Mouse (Mus musculus): ENCODE results near the gene Zfp90.

Gene Zfp90

DNA sequence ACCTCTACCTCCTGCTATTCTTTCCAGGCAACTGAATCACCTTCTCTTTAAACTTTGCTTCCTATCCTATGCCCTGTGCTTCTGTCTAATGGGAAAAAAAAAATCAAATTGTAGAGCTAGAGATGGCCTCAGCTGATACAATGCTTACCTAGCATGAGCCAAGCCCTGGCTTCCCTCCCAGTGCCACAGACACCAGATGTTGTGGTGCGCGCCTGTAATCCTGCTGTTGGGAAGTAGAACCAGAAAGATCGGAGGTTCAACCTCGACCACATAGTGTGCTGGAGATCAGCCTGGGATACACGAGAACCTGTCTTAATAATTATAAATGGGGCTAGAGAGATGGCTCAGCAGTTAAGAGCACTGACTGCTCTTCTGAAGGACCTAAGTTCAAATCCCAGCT is 2.6 kb downstream of the Zfp90 start:
- in situ Hi-C loops (cut with MboI; ENCODE audit: low pct_unique_long_range_greater_than_20kb in 1 of 2, low sequenced_read_pairs in 2 of 2, unreplicated experiment in 1 of 2): loop anchor here (5.0 to 25.0 kb wide), 3 partner anchors 125 to 245 kb away; no protein-coding TSS in a partner anchor

DNA sequence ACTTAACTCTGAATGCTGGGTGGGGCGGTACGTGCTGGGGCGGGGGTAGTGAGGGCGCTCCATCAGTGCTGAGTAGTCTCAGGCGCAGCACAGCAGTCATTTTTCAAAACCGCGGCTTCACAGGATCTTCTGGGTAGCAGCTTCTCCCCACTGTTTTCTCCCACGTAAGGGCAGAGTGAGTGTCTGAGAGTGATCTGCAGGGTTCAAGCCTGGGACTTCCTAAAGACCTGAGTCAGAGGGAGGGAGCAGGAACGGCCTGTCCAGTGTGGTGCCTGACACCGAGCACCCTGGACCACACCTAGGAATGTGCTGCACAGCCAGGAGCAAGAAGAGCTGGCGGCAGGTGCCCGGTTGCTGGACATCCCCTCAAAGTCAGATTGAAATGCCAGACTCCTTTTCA is 16.0 kb downstream of the Zfp90 start:
- in situ Hi-C loops (cut with MboI; ENCODE audit: low pct_unique_long_range_greater_than_20kb in 1 of 2, low sequenced_read_pairs in 2 of 2, unreplicated experiment in 1 of 2): loop anchor here (5.0 kb wide), 1 partner anchor 96 kb away; no protein-coding TSS in a partner anchor

DNA sequence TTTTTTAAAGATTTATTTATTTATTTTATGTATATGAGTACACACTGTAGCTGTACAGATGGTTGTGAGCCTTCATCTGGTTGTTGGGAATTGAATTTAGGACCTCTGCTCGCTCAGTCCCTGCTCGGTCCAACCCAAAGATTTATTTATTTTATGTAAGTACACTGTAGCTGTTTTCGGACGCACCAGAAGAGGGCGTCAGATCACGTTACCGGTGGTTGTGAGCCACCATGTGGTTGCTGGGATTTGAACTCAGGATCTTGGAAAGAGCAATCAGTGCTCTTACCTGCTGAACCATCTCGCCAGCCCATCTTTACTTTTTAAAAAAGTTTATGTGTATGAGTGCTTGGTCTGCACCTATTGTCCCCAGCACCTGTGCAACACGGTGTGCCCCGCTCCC is 16.8 kb downstream of the Zfp90 start:
- in situ Hi-C loops (cut with MboI; ENCODE audit: low pct_unique_long_range_greater_than_20kb in 1 of 2, low sequenced_read_pairs in 2 of 2, unreplicated experiment in 1 of 2): loop anchor here (5.0 kb wide), 1 partner anchor 95 kb away; no protein-coding TSS in a partner anchor

DNA sequence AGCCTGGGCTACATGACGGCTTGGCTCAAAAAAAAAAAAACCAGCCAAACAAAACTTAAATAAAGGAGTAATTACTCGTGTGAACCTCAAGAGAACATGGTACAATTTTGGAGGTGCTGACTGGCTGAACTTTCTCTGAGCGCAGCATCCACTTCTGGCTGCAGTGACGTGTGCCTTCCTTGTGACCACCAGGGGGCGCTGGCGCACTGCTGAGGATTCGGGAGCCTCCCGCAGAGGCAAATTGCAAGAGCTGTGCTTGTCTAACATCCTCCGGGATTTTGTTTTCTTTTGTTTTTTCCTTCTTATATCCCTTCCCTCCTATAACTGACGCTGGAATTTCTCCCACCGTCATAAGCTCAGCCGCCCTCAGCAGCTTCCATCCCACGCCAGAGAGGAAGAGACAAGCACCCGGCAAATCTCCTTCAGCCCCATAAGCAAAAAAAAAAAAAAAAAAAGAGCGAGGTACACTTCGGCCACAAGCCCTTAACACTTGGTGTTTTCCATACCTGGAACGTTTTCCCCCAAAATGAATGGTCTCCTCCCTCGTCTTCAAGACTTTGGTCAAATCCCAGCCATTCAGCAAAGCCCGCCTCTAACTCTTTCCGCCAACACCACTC is 17.9 kb downstream of the Zfp90 start:
- in situ Hi-C loops (cut with MboI; ENCODE audit: low pct_unique_long_range_greater_than_20kb in 1 of 2, low sequenced_read_pairs in 2 of 2, unreplicated experiment in 1 of 2): loop anchor here (5.0 kb wide), 1 partner anchor 94 kb away; no protein-coding TSS in a partner anchor

DNA sequence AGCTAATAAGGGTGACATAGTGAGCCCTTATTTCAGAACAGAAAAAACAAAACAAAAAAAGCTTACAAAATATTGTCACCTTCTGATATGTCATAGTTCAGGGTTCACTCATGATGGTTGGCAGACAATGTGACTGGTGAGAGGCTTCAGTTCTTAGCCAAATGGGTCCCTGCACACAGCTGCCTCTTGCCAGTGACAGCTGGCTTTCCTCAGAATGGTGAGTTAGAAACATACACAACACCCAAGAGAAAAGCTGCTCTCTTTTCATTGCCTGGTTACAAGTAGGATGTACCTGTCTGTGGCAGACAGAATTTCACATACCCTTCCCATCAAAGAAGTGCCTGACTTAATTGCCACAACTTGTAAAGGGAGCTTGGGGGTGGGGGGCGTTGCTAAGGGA is 18.5 kb downstream of the Zfp90 start:
- in situ Hi-C loops (cut with MboI; ENCODE audit: low pct_unique_long_range_greater_than_20kb in 1 of 2, low sequenced_read_pairs in 2 of 2, unreplicated experiment in 1 of 2): loop anchor here (5.0 kb wide), 1 partner anchor 94 kb away; no protein-coding TSS in a partner anchor

DNA sequence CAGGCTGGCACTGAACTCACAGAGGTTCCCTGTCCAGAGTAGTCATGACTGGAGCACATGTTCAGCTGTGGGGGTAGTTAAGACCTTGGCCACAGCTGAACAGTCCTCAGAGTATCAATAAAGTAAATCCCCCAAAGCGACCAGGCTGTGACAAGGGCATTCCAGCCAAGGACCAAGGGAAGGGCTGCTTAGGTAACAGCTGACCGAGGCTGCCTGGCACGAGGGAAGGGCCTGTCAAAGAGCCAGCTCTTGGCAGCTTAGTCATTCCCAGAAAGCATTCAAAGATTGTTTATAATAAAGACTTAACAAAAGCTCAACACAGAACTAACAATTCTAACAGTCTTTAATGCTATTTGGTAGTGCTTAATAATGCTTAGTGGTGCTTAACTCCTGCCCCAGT is 22.7 kb downstream of the Zfp90 start:
- in situ Hi-C loops (cut with MboI; ENCODE audit: low pct_unique_long_range_greater_than_20kb in 1 of 2, low sequenced_read_pairs in 2 of 2, unreplicated experiment in 1 of 2): no loop called here

DNA sequence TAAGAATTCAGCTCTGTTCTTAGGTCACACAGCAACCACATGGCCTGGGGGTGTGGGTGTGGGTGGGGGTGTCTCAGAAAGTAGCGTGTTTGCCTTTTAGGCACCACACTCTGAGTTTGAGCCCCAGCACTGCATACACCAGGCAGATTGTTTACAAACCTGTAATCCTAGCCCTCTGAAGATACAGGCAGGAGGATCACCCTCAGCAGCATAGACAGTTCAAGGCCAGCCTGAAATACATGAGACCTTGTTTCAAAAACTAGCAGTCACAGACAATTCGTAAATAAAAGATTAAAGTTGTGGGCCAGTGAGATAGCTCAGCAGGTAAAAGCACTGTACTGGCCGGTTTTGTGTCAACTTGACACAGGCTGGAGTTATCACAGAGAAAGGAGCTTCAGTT is 25.0 kb downstream of the Zfp90 start:
- in situ Hi-C loops (cut with MboI; ENCODE audit: low pct_unique_long_range_greater_than_20kb in 1 of 2, low sequenced_read_pairs in 2 of 2, unreplicated experiment in 1 of 2): no loop called here

DNA sequence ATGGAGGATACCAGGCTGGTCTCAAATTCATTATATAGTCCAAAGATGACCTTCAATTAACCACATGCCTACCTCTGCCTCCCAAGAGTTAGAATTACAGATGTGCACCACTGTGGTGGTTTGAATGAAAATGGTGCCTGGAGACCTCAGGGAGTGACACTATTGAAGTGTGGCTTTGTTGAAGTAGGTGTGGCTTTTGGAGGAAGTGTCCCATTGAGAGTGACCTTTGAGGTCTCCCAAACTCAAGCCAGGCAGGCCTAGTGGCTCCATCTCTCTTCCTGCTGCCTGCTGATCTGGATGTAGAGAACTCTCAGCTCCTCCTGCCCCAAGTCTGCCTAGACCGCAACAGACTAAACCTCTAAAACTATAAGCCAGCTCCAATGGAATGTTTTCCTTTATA is 27.6 kb downstream of the Zfp90 start:
- in situ Hi-C loops (cut with MboI; ENCODE audit: low pct_unique_long_range_greater_than_20kb in 1 of 2, low sequenced_read_pairs in 2 of 2, unreplicated experiment in 1 of 2): no loop called here

DNA sequence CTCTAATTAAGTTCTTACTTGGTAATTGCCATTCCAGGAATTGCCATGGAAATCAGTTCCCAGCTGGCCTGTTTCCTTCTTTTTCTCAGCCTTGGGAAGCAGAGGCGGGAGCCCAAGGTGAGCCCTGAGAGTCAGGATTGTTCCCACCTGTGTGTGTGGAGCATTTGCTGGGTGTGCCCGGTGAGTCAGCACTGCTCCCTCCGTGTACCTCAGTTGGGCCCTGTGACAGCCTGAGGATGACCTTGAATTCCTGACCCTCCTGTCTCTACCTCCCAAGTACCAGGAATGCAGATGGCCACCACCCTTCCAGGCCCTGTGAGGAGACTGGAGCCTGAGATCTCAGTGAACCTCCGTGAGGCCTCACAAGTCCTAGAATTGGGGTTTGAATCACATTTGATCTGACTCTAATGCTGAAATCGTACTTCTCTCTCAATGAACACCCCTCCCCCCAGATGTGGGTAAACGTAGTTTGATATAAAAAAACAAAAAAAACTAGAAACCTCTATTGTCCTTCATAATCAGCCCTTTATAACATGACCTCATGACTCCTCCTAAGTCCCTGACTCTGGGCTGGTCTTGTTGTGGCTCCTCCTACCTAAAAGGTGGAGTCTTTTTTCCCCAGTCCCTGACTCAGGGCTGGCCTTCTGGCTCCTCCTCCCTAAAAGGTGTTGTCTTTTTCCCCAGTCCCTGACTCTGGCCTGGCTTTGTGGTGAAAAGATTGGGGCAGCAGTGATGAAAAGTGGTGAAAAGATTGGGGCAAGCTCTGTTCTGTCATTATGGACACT is 36.4 kb downstream of the Zfp90 start:
- in situ Hi-C loops (cut with MboI; ENCODE audit: low pct_unique_long_range_greater_than_20kb in 1 of 2, low sequenced_read_pairs in 2 of 2, unreplicated experiment in 1 of 2): loop anchor here in 1 of 2 experiments (5.0 kb wide), 1 partner anchor 71 kb away; no protein-coding TSS in a partner anchor

DNA sequence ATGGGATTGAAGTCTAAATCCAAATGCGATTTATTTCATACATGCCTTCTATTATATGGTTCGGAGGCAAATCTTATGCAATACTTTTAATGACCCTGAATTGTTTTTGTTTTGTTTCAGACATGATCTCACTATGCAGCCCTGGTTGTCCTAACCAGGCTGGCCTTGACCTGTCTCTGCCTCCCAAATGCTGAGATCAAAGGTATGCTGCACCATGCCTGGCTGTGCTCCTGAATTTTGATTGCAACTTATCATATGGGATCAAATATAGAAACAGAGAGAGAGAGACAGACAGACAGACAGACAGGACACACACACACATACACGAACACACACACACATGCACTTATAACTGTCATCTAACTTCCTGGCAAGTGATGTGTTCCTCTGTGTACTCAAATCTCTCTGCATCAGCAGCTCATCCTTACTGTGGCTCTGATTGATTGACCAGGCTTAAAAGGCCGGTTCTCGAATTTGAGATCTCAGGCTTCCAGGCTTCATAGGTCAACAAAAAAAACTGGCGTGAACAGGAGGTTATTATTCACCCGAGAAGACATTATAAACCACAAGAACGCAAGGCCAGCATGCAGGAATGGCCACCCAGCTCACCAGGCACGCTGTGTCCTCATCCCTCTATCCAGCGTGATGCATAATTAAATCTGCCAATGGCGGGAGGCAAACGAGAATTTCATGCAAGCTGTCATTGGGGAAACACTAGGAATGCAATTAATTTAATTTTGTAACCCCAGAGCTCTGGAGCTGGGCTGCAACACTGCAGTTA is 37.8 kb downstream of the Zfp90 start:
- in situ Hi-C loops (cut with MboI; ENCODE audit: low pct_unique_long_range_greater_than_20kb in 1 of 2, low sequenced_read_pairs in 2 of 2, unreplicated experiment in 1 of 2): loop anchor here in 1 of 2 experiments (5.0 kb wide), 1 partner anchor 69 kb away; no protein-coding TSS in a partner anchor

DNA sequence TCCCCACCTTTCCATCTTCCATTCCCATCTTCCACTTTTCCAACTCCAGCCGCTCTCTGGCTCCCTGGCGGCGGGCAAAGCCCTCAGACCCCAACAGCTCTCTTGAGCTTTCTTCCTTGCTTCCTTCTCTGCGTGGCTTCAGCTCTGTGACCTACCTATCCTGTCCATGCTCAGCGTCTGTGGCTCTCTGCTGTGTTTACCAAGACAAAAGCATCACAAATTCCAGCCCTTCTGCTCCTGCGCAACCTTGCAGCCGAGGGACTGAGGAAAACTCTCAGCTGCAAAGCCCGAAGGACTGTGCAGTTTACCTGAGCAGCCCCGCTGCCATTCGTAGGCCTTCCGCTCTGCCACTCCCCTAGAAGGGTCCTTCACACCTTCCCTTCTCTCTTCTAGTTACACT is 38.9 kb downstream of the Zfp90 start:
- in situ Hi-C loops (cut with MboI; ENCODE audit: low pct_unique_long_range_greater_than_20kb in 1 of 2, low sequenced_read_pairs in 2 of 2, unreplicated experiment in 1 of 2): loop anchor here in 1 of 2 experiments (5.0 kb wide), 1 partner anchor 68 kb away; no protein-coding TSS in a partner anchor

DNA sequence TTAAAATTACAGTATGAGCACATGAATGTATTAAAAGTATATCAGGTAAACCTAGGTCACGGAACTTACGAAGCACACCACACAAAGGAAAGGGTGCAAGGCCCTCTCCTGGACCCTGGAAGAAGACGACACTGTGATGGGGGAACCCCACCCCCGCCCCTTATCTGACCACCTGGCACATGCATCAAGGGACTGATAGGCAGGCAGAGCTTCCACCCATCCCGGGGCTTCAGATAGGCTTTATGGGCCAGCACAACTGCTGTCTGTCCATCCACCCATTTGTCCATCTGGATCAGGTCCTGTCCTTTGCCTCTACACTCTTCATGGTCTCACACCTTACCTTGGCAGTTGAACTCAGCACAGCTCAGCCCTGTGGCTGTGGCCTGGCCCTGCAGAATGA is 47.0 kb downstream of the Zfp90 start:
- in situ Hi-C loops (cut with MboI; ENCODE audit: low pct_unique_long_range_greater_than_20kb in 1 of 2, low sequenced_read_pairs in 2 of 2, unreplicated experiment in 1 of 2): no loop called here

DNA sequence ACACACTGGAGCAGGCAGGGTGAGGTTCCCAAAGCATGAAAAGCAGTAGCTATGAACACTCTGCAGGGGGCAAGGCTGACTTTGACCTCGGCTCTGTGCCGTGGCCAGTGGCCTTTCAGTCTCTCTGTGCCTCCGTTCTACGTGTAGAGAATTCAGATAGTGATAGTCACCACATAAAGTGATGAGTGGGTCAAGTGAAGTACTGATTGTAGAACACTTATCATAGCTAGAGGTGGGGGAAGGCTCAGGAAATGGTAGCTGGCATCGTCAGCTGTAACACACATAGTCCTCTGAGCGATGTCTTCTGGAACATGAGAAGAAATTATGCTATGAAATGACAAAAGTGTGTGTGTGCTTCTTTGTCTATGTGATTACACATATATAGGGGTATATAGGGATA is 48.7 kb downstream of the Zfp90 start:
- in situ Hi-C loops (cut with MboI; ENCODE audit: low pct_unique_long_range_greater_than_20kb in 1 of 2, low sequenced_read_pairs in 2 of 2, unreplicated experiment in 1 of 2): no loop called here

DNA sequence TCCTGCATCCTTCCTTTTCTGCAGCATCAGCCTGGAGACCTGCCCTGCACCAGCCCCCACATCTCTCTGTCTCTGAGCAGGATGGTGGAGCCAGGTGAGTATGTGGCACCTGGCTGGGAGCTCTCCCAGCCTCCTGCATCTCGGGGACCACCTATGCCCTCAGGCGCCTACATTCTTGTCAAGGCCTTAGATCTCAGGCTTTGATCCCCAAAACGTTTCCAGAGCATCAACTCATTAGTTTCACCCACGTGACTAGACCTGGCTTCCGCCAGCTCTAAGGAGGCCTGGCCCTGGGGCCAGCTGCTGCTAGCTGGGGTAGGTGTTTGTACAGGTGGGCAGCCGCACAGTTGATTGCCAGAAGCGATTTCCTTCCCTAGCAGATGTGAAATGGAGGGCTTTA is 54.4 kb downstream of the Zfp90 start:
- in situ Hi-C loops (cut with MboI; ENCODE audit: low pct_unique_long_range_greater_than_20kb in 1 of 2, low sequenced_read_pairs in 2 of 2, unreplicated experiment in 1 of 2): no loop called here

DNA sequence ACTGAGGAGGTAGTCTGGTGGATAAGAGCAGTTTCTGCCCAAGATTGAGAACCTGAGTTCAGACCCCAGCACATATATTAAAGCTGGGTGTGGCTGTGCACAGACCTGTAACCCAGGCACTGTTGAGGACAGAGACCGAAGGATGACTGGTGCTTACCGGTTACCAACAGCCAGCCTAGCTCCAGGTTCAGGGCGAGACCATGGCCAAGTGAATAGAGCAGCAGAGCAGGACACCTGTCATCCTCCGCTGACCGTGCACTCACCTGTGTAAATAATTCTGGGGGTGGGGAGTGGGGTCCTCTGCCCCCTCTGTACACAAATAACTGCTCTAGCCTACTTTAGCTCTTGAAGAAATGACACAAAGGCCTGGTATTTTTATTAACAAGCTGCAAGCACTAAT is 58.9 kb downstream of the Zfp90 start:
- in situ Hi-C loops (cut with MboI; ENCODE audit: low pct_unique_long_range_greater_than_20kb in 1 of 2, low sequenced_read_pairs in 2 of 2, unreplicated experiment in 1 of 2): no loop called here

Measured in mouse embryonic stem cell (cell line).